Mouse (Mus musculus) lung, postnatal 4 days (tissue): ENCODE measurements around the gene Arhgap23.

Experiments used
- DNase-seq, 2 experiments: peaks; one replicate each; pipeline ENCODE4 v3.0.0; 2021

Gene Arhgap23

GRCm38 (mm10) chr11:97406094-97406951 is 9.0 kb upstream of the Arhgap23 start:
- no peak for DNase-seq

DNA sequence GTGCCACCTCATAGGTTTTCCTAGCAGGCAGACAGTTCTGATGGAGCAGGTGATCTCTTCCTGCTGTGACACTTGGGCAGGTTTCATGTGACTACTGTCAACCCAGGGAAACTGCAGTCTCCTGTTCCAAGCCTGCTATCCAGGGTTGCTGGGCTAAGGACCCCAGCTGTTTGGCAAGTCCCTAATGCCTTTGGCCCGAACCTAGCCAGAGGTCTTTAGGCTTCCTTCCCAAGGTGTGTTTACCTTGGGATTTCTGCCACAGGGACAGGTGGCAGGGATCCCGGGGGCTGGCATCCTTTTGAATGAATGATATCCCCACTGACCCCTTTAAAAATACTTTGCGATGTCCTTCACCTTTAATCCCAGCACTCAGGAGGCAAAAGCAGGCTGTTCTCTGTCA is 7.9 kb upstream of the Arhgap23 start:
- DNase-seq = no peak

DNA sequence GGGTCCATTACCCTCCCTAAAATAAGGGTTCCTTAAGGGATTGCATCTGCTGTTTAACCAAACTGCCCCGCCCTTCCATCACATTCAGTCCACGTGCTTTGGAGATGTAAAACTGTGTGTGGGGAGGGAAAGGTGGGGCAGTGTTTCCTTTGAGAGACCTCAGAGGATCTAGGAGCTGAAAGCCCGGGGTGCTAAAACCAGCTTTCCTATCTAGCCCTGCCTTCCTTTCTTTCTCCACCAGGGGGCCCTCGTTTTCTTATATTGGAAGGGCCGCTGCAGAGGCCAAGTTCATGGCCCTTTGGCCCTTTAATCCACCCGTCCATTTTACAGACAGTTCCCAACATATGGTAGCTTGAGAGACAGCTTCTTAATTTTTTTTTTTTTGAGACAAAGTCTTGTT is 7.2 kb upstream of the Arhgap23 start:
- DNase-seq = peak; percentile 61 to 84

DNA sequence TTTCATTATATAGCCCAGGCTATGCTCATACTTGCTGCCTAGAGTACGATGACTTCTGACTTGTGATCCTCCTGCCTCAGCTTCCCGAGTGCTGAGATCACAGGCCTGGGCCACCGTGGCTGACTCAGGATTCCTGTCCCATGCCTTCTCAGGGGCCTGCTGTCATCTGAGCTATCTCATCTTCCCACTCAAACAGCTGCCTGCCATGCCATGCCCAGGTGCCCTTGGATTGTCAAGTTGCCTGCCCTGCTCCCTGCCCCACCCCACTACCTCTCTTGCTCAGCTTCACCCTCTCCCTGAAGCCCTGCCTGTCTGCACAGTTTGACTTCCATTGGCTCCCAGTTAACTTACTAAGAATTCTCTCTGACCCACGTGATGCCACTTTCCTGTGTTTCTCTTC is 4.4 kb upstream of the Arhgap23 start:
- DNase-seq = no peak

DNA sequence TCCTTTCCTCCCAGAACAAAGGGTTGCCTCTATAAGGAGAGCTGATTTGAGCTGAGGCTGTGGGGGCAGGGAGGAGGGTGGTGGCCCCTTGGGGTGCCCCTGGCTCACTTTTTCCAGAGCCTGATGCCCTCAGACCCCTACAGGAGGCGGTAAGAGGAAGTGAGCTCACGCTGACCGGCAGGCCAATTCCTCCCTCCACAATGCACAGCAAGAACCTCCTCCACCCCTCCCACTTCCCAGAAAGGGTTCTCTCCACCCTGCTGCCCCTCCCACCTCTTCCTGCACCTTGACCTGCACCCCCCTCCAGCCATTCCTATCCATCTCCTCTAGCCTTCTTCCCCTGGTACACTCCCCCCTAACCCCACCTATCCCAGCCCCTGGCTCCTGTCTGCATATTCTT is 3.2 kb upstream of the Arhgap23 start:
- DNase-seq = peak; percentile 71 to 73

DNA sequence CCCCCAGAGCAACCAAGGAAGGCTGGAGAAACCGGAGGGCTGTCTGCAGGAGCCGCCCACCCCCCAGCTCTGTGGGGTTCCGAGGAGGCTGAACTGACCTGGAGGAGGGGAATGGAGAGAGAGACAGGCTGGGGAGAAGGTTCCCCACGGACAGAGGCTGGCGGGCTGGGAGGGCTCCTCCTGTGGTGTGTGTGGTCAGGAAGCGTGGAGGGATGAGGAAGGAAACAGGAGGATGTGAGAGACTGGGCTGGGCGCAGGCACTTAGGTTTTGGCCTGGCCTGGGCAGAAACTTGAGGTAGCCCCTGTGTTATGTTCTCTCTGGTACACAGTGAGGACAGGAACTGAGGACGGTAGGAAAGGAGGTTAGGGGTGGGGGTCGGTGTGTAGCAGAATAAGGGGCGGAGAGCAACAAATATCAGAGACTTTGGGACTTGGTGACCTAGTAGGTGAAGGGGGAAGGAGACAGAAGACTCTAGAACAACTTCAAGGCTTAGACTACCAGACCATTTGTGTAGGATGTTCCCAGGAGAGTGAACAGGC is 2.5 kb upstream of the Arhgap23 start:
- peak in 1 of 2 experiments; percentile 38 for DNase-seq

DNA sequence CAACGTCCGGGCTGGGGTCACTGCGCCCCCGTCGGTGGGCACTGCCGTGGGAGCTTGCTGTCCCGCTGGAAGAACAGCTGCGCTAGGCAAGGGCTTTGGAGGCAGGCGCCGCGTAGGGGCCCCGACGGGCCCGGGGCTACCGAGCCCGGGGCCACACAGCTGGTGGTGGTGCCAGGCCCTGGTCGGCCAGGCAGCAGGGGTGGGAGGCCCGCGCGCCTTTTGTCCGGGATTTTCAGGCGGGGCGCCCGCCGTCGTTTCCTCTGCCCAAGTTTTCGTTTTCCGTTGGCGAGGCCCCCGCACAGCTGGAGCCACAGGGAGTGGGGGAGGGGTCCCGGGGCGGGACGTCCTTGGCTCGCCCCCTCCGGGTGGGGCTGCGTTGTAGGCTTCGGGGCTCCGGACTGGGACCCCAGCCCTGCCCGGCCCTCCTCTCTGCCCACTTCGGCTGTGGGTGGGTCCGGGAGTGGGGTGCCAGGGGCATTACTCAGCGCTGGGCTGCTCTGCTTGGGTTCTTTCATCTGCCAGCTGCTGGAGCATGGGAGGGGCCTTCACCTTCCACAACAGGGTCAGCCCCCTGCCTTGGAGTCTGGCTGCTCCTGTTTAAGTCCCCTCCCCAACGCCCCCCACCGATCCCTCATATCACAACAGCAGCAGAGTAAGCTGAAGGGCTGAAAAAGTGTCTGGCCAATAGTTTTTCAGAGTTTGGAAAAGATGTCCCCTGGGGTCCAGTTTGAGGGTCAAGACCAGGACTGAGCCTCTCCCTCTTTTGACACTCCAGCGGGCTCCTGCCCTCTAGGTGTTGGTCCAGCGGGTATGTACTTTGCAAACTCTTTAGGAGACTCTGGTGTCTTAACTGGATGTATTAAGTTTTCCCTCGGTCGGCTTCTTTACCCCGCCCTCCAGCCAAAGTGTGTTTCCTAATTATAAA is 641 bp downstream of the Arhgap23 start:
- DNase-seq = peak; percentile 76 to 82

DNA sequence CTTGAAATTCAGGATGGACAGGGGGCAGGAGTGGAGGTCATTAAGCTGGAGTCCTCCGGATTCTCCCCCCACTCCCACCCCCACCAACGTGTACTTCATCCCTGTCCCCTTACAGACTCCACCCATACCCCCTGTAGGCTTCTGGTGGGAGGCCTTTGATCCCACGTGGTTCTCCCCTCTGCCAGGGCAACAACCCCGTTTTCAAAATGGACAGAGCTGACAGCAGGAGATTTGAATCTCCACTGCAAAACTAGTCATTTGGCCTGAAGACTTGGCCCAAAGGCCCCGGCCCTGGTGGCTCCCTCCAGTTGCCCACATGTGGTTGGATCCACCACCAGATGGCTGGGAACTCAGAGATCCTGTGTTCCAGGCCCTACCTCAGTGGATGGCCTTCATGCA is 1.3 kb downstream of the Arhgap23 start:
- DNase-seq = no peak

- DNase-seq = no peak
Observed at GRCm38 (mm10) chr11:97418834-97419539, 3.7 kb downstream of the Arhgap23 start.

DNA sequence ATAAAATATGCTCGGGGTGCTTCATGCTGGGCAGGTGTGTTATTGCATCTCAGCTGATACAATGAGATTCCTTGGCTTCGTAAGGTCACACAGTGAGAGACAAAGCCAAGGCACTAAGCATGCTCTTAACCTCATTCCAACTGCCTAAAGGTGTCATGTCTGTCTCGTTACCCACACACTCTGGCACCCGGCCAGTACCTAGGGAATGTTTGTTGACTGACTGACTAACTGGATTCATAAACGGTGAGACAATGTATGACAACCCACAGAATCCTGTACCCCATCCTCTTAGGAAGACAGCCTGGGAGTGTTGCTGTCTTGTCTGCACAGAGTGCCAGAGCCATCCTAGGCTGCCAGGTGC is 4.2 kb downstream of the Arhgap23 start:
- DNase-seq = no peak

DNA sequence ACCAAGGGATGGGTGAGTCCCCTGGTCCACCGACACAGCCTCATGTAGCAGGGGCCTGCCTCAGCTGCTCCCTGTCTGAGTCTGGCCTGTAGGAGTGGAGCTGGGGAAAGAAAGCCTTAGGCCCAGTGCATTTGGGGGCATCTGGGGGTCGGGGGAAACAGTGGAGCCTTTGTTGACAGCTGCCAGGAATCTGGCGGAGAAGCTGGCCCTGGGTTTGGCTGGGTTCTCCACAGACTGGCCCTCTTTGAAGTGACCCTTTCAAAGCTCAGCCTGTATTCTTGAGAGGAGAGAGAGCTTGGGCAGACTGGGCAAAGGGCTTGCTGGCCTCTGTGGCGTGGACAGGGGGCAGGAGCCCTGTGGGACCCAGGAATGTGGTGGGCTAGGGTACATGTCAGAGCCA is 7.2 kb downstream of the Arhgap23 start:
- no peak for DNase-seq

GRCm38 (mm10) chr11:97424092-97424692 is 8.9 kb downstream of the Arhgap23 start:
- no peak for DNase-seq

DNA sequence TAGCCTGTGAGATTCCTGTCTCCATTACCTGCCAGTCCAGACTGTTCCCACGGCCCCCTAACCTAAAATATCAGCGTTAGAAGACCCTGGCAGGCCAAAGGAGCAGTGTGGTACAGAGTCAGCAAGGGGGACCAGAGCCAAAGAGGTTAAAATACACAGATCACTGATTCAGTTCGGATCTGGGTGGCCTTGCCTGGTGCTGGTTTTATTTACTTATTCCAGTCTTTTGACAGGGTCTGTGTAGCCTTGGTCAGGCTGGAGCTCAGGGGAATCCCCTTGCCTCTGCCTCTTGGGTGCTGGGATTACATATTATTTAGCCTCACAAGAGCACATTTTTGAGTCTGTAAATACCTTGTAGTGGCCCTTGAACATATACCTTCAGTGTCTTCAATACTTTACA is 9.5 kb downstream of the Arhgap23 start:
- no peak for DNase-seq

GRCm38 (mm10) chr11:97427794-97428725 is 12.7 kb downstream of the Arhgap23 start:
- peak; percentile 79 to 85 for DNase-seq

DNA sequence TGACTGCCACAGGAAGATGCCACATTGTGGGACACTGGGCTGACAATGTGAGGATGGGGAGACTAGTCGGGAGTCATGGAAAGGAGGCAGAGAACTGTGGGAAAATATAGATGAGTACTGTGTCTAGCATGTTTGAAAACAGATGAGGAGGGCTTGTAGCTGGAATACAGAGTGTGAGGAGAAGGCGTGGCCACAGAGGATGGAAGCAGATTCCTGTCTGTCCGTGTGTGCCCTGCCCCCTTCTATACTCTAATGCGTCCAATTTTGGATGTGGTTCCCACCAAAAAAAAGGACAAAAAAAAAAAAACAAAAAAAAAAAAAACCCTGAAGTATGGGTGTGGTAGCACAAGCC is 13.4 kb downstream of the Arhgap23 start:
- no peak for DNase-seq

- DNase-seq = no peak
Observed at GRCm38 (mm10) chr11:97429615-97430014, 14.3 kb downstream of the Arhgap23 start.

DNA sequence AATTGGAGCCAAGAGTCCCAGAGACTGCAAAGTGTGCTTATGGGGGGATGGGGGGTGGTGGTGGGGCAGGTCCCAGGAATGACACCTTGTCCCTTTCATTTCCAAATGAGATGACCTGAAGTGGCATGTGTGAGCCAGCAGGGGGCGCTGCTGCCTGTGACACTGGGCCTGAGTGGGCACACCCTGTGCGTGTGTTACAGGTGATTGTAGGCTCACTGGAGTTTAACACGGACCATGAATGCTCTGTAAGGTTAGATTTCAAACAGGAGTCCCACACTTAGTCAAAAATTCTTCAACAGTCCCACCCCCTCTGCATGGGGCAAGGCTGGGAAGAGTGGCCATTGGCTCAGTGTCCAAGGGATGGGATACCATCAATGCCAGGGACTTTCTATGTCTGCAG is 16.7 kb downstream of the Arhgap23 start:
- peak; percentile 73 to 81 for DNase-seq

DNA sequence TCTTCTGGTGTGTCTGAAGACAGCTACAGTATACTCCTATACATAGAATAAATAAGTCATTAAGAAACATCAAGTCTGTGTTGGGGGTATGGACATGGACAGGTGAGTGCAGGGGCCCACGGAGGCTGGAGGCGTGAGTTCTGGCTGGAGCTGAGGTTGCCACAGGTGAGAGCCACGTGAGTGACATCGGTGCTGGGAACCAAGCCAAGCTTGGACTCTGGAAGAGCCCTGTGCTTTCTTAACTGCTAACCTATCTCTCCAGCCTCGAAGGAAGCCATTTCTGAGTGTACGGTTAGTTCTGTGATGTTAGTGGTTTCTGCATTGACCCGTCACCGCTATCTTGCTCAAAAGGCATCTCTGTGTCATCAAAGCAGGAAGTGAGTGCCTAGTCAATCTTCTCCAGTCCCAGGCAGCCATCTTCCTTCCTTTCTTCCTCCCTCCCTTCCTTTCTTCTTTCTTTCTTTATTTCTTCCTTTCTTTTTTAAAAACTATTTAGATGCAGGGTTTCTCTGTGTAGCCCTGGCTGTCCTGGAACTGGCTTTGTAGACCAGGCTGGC is 17.7 kb downstream of the Arhgap23 start:
- DNase-seq = no peak

- DNase-seq = no peak
Observed at GRCm38 (mm10) chr11:97434121-97434520, 18.8 kb downstream of the Arhgap23 start.

- peak; percentile 93 to 94 for DNase-seq
Observed at GRCm38 (mm10) chr11:97434704-97435454, 19.5 kb downstream of the Arhgap23 start.
